Mouse (Mus musculus): ENCODE results near the gene Exosc5.

DNA sequence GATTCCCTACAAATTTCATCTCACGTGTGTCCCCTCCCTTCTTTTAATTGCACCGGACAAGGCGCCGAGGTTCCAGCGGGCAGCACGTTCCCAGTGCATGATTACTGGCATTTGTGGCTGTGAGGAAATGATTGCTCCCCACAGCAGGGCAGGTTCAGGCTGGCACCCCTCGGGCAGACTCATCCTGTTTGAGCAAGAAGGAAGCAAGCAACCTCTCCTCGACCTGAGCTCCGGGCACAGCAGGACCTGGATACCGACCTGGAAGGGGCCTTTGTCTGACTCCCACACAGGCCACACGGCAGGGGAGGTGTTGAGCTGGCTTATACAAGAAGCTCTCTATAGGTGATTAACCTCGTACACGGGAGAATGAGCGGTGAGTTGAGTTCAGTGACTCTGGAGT is 13.9 kb upstream of the Exosc5 start:
- TF ChIP-seq EP300 (optimal IDR thresholded peaks at IDR 0.05) (no peak), CTCF (IDR thresholded peaks at IDR 0.05; ENCODE audit: low read depth) (no peak)
